Mouse (Mus musculus) cortical plate, adult 2 months (tissue): ENCODE results near the gene Oscar.

Experiments
- CTCF ChIP-seq: fragments of 200-500 bp; IDR thresholded peaks from 2 replicates; pipeline ENCODE4 v1.5.1; 2011; ENCODE audit warnings: mild to moderate bottlenecking, control low read depth, low read length; ENCODE audit not compliant: insufficient read depth; ENCODE audit errors: extremely low read depth
- POLR2A ChIP-seq: fragments of 200-500 bp; IDR thresholded peaks from 2 replicates; pipeline ENCODE4 v1.6.1; 2011; ENCODE audit warnings: mild to moderate bottlenecking, low read length, control low read depth; ENCODE audit not compliant: insufficient read depth; ENCODE audit errors: extremely low read depth

DNA sequence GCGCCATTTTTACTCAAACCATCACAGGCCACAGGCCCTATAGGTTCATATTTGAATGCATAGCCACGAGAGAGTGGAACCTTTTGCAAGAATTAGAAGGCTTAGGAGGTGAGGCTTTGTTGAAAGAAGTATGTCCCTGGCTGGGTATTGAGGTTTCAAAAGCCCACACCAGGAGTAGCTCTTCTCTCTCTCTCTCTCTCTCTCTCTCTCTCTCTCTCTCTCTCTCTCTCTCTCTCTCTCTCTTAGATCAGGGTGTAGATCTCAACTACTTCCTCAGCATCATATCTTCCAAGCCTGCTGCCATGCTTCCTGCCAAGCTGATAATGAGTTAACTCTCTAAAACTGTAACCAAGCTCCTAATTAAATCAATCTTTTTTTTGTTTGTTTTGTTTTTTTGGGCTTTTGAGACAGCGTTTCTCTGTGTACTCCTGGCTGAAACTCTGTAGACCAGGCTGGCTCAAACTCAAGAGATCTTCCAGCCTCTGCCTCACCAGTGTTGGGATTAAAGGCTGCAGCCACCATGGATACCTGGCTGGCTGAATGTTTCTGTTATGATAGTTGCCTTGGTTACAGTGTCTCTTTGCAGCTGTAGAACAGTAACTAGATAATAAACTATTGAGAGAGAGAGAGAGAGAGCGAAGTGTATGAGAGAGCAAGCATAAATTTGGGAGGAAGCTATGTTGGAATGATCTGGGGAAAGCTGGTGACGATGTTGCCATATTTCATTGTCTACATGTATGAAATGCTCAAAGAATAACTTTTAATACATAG, 39.4 kb downstream of the Oscar start:
- no peak for TF ChIP-seq POLR2A
- no peak for TF ChIP-seq CTCF
